Mouse (Mus musculus) liver, embryonic 15.5 days (tissue): Measurements from ENCODE around the gene Col25a1. TPM values are rescaled to one million over a fixed set of nuclear protein-coding genes. Genes with fewer than 3 reads are reported as not detected.

ENCODE experiments used
- ATAC-seq: fragments of 200-750 bp; cut with Nextera tagmentation; 2 replicates; pipeline ENCODE4 v1.8.0; 2017; ENCODE audit warnings: moderate number of reproducible peaks, mild to moderate bottlenecking, moderate library complexity; ENCODE audit not compliant: insufficient read depth
- H3K27ac ChIP-seq: fragments of 300-500 bp; sonication (generic); replicated peaks from 2 replicates; pipeline ENCODE4 v1.5.1; 2015; ENCODE audit warnings: mild to moderate bottlenecking, inconsistent platforms
- H3K27me3 ChIP-seq: fragments of 300-500 bp; sonication (generic); 2 replicates; pipeline ENCODE4 v1.6.1; 2015; ENCODE audit warnings: mild to moderate bottlenecking, inconsistent platforms
- H3K36me3 ChIP-seq: fragments of 300-500 bp; sonication (generic); replicated peaks from 2 replicates; pipeline ENCODE4 v1.6.1; 2015; ENCODE audit warnings: moderate library complexity, mild to moderate bottlenecking, inconsistent platforms
- H3K4me1 ChIP-seq: fragments of 300-500 bp; sonication (generic); replicated peaks from 2 replicates; pipeline ENCODE4 v1.6.1; 2015; ENCODE audit warnings: inconsistent platforms
- H3K4me2 ChIP-seq: fragments of 300-500 bp; sonication (generic); 2 replicates; pipeline ENCODE4 v1.6.1; 2015; ENCODE audit warnings: moderate library complexity, mild to moderate bottlenecking, inconsistent platforms
- H3K4me3 ChIP-seq: fragments of 300-500 bp; sonication (generic); replicated peaks from 2 replicates; pipeline ENCODE4 v1.5.1; 2015; ENCODE audit warnings: mild to moderate bottlenecking, inconsistent platforms
- H3K9ac ChIP-seq: fragments of 300-500 bp; sonication (generic); 2 replicates; pipeline ENCODE4 v1.6.1; 2015; ENCODE audit warnings: moderate library complexity, mild to moderate bottlenecking, inconsistent platforms
- H3K9me3 ChIP-seq: fragments of 300-500 bp; sonication (generic); replicated peaks from 2 replicates; pipeline ENCODE4 v1.6.1; 2016; ENCODE audit warnings: inconsistent platforms
- WGBS: fragments of 180-500 bp; shearing (Covaris S2); methylation state at CpG from one replicate; pipeline ENCODE4 v1.1.7; 2015; ENCODE audit warnings: mixed read lengths; ENCODE audit not compliant: insufficient replicate concordance; 5-methylcytosine and 5-hydroxymethylcytosine counted together
- polyA plus RNA-seq: library from polyadenylated mRNA; unstranded; fragments of >200 nt; fragmentation: Nextera tagmentation; extraction: Ambion mirVana; gene quantifications from 2 replicates; pipeline ENCODE4 v1.2.1, GENCODE M21; 2015

The Col25a1 gene
- polyA plus RNA-seq, 1 experiment from 2014 or later, result 0.79 TPM

DNA sequence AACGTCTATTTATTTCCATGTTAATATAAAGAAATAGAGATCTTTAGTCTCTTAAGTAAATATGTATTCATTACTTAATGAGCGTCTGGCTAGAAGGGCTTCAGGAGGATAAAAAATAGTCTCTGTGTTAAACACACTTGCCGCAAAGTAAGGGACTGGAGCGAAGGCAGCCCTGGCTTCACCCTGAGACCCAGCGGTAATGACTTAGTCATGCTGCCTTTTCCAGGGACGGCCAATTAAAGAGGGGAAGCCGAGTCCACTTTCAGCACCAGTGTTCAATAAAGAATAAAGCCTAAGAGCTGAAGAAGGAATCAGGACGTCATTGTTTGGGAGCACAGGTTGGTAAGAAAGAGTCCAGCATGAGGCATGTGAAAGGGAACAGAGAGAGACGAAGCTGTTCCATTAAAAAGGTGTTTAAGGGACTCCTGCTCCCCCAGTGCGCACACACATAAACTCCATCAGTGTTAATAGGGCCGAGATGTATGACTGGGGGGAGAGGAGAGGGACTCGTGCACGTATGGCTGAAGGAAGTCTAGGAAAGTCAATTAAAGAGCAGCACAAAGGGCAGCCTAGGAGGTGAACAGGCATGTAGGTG is 30.1 kb downstream of the Col25a1 start:
- no peaks in the 10 kb centered on the region for H3K9me3 ChIP-seq
- WGBS, result 60% methylated on average over 13 of the region's 13 CpGs
- ATAC-seq, result no peak
- no peaks in the 10 kb centered on the region for H3K27me3 ChIP-seq
- no peak overlapping the region for H3K9ac ChIP-seq
- no peak overlapping the region for H3K4me3 ChIP-seq
- no peaks in the 10 kb centered on the region for H3K4me1 ChIP-seq
- no peak overlapping the region for H3K27ac ChIP-seq
- no peak overlapping the region for H3K4me2 ChIP-seq
- H3K36me3 ChIP-seq, result no peaks in the 10 kb centered on the region

DNA sequence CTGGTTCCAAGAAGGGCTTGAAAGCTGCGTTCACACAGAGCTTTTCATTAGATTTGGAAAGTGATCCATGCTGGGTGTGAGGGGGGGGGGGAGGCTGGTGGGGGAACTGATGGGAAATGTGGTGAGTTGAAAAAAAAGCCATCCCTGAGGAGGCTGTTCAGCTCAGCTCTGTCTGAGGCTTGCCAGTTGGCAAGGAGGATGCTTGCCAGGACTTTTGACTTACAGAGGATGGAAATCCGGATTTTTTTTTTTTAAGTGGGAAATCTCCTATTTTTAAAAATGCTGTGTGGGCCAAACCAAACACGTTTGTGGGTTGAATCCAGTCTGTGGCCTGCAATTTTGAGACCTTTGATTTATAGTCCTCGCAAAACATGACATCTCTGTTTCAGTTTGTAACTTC is 35.6 kb downstream of the Col25a1 start:
- Histone ChIP-seq H3K27ac (no peak overlapping the region), H3K36me3 (no peaks in the 10 kb centered on the region), H3K4me3 (no peak overlapping the region), H3K4me2 (no peak overlapping the region), H3K9me3 (no peaks in the 10 kb centered on the region), H3K27me3 (no peaks in the 10 kb centered on the region), H3K9ac (no peak overlapping the region), H3K4me1 (no peaks in the 10 kb centered on the region)
- no peak for ATAC-seq
- 56% methylated on average over 4 of the region's 4 CpGs for WGBS

DNA sequence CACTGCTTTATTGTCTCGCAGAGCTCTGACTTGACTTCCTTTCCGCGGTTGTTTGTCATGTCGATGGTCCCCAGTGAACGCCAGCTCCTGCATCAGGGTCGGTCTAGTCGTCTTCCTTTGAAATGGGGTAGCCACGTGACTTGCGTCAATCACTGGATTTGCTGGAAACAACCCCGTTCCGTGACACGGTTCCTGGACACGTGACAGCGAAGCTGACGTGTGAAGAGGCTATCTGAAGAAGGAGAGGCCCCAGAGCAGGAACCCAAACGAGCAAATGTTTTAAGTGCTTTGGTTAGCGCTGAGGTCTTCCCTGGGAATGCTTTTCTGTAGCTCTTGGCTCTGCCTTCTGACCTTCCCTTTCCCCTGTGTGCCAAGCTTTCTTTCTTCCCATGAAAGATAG is 41.5 kb downstream of the Col25a1 start:
- no peak overlapping the region for H3K4me2 ChIP-seq
- 42% methylated on average over 17 of the region's 17 CpGs for WGBS
- no peak overlapping the region for H3K27ac ChIP-seq
- no peak for ATAC-seq
- H3K36me3 ChIP-seq, result no peaks in the 10 kb centered on the region
- H3K4me1 ChIP-seq, result no peaks in the 10 kb centered on the region
- H3K27me3 ChIP-seq, result no peaks in the 10 kb centered on the region
- no peak overlapping the region for H3K9ac ChIP-seq
- H3K9me3 ChIP-seq, result no peaks in the 10 kb centered on the region
- H3K4me3 ChIP-seq, result no peak overlapping the region

DNA sequence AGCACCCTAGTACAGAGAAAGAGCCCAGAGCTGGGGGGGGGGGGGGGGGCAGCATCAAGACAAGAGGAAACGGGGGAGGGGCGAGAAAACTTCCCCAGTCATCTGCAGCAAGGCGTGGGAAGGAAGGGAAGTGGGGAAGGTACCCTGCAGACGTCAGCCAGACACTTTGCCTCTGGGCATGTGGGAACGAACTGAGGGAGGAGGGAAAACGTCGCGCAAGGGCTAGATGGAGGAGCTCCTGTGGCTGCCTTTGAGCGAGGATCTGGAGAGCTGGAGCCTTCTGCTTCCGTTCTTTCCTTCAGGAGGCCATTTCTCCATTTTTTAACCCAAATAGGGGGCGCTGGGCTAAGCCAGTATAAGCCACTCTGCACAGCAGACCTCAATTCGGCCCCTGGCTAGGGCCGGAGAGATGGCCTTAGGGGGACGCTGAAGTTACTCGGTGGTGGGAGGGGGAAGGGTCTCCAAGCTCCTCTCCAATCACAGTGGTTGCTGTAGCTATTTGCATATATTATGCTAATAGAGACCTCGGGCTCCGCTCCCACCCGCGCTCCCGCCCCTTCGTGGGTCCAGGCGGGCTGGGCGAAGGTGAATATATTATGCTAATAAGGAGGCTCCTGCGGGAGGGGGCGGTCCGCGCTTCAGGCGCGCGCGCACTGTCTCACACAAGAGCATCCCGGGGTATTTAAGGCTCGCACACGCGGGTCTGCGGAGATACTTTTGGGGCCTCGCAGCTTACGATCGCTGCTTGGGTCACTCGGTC is 49.1 kb downstream of the Col25a1 start:
- no peak overlapping the region for H3K9ac ChIP-seq
- peak; percentile 65 for ATAC-seq
- H3K4me2 ChIP-seq, result peak overlapping the region; percentile 69
- H3K4me3 ChIP-seq, result peak overlapping the region; percentile 47
- H3K4me1 ChIP-seq, result no peaks in the 10 kb centered on the region
- H3K9me3 ChIP-seq, result no peaks in the 10 kb centered on the region
- H3K36me3 ChIP-seq, result no peaks in the 10 kb centered on the region
- H3K27me3 ChIP-seq, result peaks cover 36% of the 10 kb centered on the region
- no peak overlapping the region; the same call in 1 of the 2 replicates for H3K27ac ChIP-seq
- under 1% methylated on average over 40 of the region's 40 CpGs for WGBS

DNA sequence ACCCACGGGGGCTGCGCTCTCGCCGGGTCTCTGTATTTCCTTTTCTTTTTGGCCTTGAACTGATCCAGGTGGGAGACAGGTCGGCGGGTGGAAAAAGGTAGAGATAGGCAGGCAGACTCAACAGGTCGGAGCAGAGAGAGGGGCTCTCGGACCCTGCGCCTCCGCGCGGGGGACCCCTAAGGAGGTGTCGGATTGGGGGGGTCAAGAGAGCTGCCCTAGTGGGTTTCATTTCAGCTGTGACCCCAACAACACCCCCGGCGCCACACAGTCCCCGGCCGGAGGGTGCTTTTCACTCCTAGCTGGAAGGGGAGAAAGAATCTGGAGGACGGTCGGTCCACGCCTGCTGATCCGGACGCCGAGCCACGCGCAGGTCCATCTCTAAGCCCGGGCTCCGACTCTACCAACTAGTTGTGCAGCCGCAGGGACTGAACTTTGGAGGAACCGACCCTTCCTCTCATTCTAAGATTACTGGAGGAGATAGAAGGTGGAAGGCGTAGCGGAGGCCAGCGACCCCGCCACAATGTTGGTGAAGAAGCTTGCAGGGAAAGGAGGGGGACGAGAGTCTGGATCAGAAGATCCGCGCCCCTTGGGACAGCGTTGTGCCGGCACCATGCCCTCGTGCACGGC is 49.8 kb downstream of the Col25a1 start:
- Histone ChIP-seq H3K27me3 (peaks cover 36% of the 10 kb centered on the region), H3K4me3 (peak overlapping the region; percentile 47), H3K4me2 (peak overlapping the region; percentile 69), H3K36me3 (no peaks in the 10 kb centered on the region), H3K9ac (no peak overlapping the region), H3K27ac (no peak overlapping the region), H3K9me3 (no peaks in the 10 kb centered on the region), H3K4me1 (no peaks in the 10 kb centered on the region)
- no peak for ATAC-seq
- WGBS, result 1% methylated on average over 40 of the region's 40 CpGs

DNA sequence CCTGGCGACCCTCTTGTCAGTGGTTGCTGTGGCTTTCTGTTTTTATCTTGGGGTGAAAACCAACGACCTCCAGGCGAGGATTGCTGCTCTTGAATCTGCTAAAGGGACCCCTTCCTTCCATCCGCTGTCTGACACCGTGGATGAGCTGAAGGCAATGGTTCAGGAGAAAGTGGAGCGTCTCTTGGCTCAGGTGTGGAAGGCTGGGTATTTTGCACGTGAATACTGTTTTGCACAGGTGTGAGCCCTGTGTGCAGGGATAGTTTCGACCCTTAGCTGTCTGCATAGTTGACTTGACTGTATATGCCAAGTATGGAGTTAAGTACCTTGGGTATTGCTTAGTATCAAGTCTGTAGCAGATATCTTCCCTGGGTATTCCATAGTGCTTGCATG is 50.3 kb downstream of the Col25a1 start:
- no peak overlapping the region for H3K27ac ChIP-seq
- peak overlapping the region; percentile 69 for H3K4me2 ChIP-seq
- no peak overlapping the region for H3K9ac ChIP-seq
- H3K4me3 ChIP-seq, result peak overlapping the region; percentile 47
- WGBS, result 14% methylated on average over 8 of the region's 8 CpGs
- no peaks in the 10 kb centered on the region for H3K4me1 ChIP-seq
- no peak for ATAC-seq
- peaks cover 36% of the 10 kb centered on the region for H3K27me3 ChIP-seq
- H3K9me3 ChIP-seq, result no peaks in the 10 kb centered on the region
- H3K36me3 ChIP-seq, result no peaks in the 10 kb centered on the region

DNA sequence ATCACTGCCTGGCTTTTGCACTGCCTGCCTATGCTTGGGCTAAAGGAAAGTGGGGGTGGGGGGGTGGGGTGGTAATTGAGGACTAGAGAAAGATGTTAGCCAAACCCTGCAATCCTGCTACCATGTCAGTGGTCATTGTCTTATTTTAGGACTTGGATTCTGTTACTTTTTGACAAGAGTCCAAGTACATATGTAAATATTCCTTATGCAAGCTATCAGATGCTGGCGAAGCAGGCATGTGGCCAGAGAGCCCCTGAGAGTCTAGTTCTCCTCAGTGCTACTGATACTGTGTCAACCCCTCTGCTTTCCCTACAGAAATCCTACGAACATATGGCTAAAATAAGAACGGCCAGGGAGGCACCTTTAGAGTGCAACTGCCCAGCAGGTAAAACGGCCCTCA is 51.1 kb downstream of the Col25a1 start:
- H3K4me3 ChIP-seq, result no peak overlapping the region
- no peak for ATAC-seq
- no peak overlapping the region for H3K9ac ChIP-seq
- peaks cover 36% of the 10 kb centered on the region for H3K27me3 ChIP-seq
- H3K4me2 ChIP-seq, result no peak overlapping the region
- 53% methylated on average over 4 of the region's 4 CpGs for WGBS
- no peaks in the 10 kb centered on the region for H3K36me3 ChIP-seq
- H3K4me1 ChIP-seq, result no peaks in the 10 kb centered on the region
- H3K9me3 ChIP-seq, result no peaks in the 10 kb centered on the region
- H3K27ac ChIP-seq, result no peak overlapping the region

DNA sequence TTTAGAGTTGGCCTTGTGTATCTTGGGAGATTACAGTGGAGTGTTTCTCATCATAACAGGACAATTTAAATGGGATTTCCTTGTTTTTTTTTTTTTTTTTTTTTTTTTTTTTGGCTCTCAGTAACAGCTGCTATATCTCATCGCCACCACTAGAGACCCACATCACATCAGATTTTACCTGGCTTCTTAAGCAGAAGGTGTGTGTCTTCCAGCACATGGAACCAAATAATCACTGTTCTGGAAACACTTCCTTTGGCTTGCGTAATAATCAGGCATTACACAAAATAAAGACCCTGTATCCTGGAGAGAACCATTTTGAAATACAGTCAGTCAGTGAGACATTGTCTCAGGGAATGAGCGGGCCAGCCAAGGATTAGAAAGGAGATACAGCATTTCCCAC is 53.8 kb downstream of the Col25a1 start:
- Histone ChIP-seq H3K9ac (no peak overlapping the region), H3K4me3 (no peak overlapping the region), H3K27ac (no peak overlapping the region), H3K36me3 (no peaks in the 10 kb centered on the region), H3K4me2 (no peak overlapping the region), H3K4me1 (no peaks in the 10 kb centered on the region), H3K9me3 (no peaks in the 10 kb centered on the region), H3K27me3 (peaks cover 33% of the 10 kb centered on the region)
- no peak for ATAC-seq
- 48% methylated on average over 3 of the region's 3 CpGs for WGBS

DNA sequence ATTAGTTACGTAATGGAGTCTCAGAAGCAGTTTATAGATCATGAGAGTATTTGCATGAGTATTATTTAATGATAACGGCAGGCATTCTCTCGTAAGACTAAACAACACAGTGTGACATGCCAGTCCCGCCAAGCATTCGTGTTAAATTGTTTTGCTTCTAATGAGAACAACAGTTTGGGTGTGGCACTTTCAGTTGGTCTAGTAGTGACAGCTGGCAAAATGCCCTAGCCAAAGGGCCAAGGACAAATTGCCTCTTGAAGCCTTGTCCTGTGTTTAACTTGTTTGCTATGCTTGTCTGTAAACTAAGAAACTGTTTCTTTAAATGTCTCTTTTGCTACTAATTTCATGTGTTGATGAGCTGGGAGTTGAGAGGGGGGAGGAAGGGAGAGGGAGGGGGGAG is 56.3 kb downstream of the Col25a1 start:
- ATAC-seq, result no peak
- Histone ChIP-seq H3K4me1 (no peaks in the 10 kb centered on the region), H3K9ac (no peak overlapping the region), H3K27me3 (peaks cover 8% of the 10 kb centered on the region; the same call in 1 of the 2 replicates), H3K4me2 (no peak overlapping the region), H3K4me3 (no peak overlapping the region), H3K36me3 (no peaks in the 10 kb centered on the region), H3K27ac (no peak overlapping the region), H3K9me3 (no peaks in the 10 kb centered on the region)
- 64% methylated on average over 5 of the region's 5 CpGs for WGBS

DNA sequence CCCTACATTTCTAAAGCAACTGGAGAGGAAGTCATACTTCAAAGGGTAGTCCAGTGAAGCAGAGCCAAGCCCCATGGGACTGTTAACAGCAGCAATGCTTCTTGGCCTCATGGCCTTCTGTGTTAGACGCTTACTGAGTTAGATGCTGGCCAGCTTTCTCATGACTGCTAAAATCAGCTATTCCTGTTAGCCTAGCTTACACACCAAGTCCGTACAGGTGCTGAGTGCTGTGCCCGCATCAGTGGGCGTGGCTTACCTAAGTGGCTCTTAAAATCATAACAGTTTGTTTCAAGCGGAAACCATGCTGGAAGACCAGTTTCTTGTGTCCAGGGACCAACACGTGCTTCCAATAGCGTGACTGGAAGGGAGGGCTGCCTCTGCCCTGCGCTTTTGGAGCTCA is 62.1 kb downstream of the Col25a1 start:
- H3K27me3 ChIP-seq, result no peaks in the 10 kb centered on the region
- no peak overlapping the region for H3K4me2 ChIP-seq
- no peak overlapping the region for H3K27ac ChIP-seq
- no peak overlapping the region for H3K9ac ChIP-seq
- WGBS, result 64% methylated on average over 8 of the region's 8 CpGs
- H3K4me3 ChIP-seq, result no peak overlapping the region
- ATAC-seq, result no peak
- H3K4me1 ChIP-seq, result no peaks in the 10 kb centered on the region
- H3K9me3 ChIP-seq, result no peaks in the 10 kb centered on the region
- H3K36me3 ChIP-seq, result no peaks in the 10 kb centered on the region

DNA sequence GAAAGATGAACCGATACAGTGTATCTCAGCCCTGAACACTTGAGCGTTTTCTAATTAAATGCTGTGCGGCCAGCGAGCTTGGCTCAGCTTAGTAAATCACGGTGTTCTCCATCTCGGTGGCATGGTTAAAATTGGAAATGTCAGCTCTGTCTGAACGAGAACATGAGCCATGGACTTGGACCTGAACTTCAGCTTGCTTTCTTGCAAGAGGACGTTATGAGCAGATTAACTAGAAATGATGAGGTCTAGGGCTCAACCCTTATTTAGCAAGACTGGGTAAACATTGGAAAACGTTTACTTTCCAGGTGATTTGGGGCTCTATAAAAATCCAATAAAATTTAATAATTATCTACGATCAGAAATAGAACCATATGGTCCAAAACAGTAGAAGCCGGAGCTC is 83.3 kb downstream of the Col25a1 start:
- Histone ChIP-seq H3K4me2 (no peak overlapping the region), H3K4me1 (no peaks in the 10 kb centered on the region), H3K9me3 (no peaks in the 10 kb centered on the region), H3K27ac (no peak overlapping the region), H3K36me3 (no peaks in the 10 kb centered on the region), H3K9ac (no peak overlapping the region), H3K4me3 (no peak overlapping the region), H3K27me3 (no peaks in the 10 kb centered on the region)
- ATAC-seq, result no peak
- WGBS, result 72% methylated on average over 11 of the region's 11 CpGs
